Mouse (Mus musculus) intestine, postnatal 0 days (tissue): Measurements from ENCODE around the gene Aars2. TPM values are rescaled to one million over a fixed set of nuclear protein-coding genes. Genes with fewer than 3 reads are reported as not detected.

Source experiments
- ATAC-seq: fragments of 200-750 bp; cut with Nextera tagmentation; 2 replicates; pipeline ENCODE4 v1.8.0; 2017; ENCODE audit warnings: mild to moderate bottlenecking, moderate TSS enrichment, moderate library complexity
- H3K27ac ChIP-seq: fragments of 300-500 bp; sonication (generic); 2 replicates; pipeline ENCODE4 v1.5.1; 2014; ENCODE audit warnings: mild to moderate bottlenecking, low read depth, low read length, moderate library complexity
- H3K27me3 ChIP-seq: fragments of 300-500 bp; sonication (generic); replicated peaks from 2 replicates; pipeline ENCODE4 v1.6.1; 2014; ENCODE audit warnings: low read length, mixed read lengths; ENCODE audit not compliant: control insufficient read depth, insufficient read depth
- H3K36me3 ChIP-seq: fragments of 300-500 bp; sonication (generic); 2 replicates; pipeline ENCODE4 v1.6.1; 2014; ENCODE audit warnings: mild to moderate bottlenecking, moderate library complexity; ENCODE audit not compliant: control insufficient read depth, insufficient read depth
- H3K4me1 ChIP-seq: fragments of 300-500 bp; sonication (generic); replicated peaks from 2 replicates; pipeline ENCODE4 v1.6.1; 2014; ENCODE audit warnings: antibody characterized with exemption, low read length, mixed read lengths; ENCODE audit not compliant: control insufficient read depth, insufficient read depth
- H3K4me2 ChIP-seq: fragments of 300-500 bp; sonication (generic); replicated peaks from 2 replicates; pipeline ENCODE4 v1.6.1; 2014; ENCODE audit warnings: low read depth, mild to moderate bottlenecking, moderate library complexity
- H3K4me3 ChIP-seq: fragments of 300-500 bp; sonication (generic); 2 replicates; pipeline ENCODE4 v1.5.1; 2014; ENCODE audit warnings: low read depth, low read length
- H3K9ac ChIP-seq: fragments of 300-500 bp; sonication (generic); 2 replicates; pipeline ENCODE4 v1.6.1; 2014; ENCODE audit warnings: mild to moderate bottlenecking, low read depth, low read length
- H3K9me3 ChIP-seq: fragments of 300-500 bp; sonication (generic); 2 replicates; pipeline ENCODE4 v1.6.1; 2016; ENCODE audit warnings: mixed run types; ENCODE audit not compliant: control insufficient read depth
- CTCF ChIP-seq: sonication (generic); IDR thresholded peaks from 2 replicates; pipeline ENCODE4 v1.5.1; 2016; ENCODE audit warnings: low read depth, mild to moderate bottlenecking, control low read depth, antibody characterized with exemption, moderate library complexity
- WGBS: fragments of 180-500 bp; shearing (Covaris S2); extraction: QIAGEN DNeasy Blood & Tissue Kit; methylation state at CpG from one replicate; pipeline ENCODE4 v1.1.7; 2014; 5-methylcytosine and 5-hydroxymethylcytosine counted together
- polyA plus RNA-seq: library from polyadenylated mRNA; unstranded; fragments of >200 nt; fragmentation: Nextera tagmentation; extraction: Ambion mirVana; gene quantifications from 2 replicates; pipeline ENCODE4 v1.2.1, GENCODE M21; 2015

Aars2 gene
- polyA plus RNA-seq, 1 experiment from 2014 or later, result 4.0 TPM

- Histone ChIP-seq H3K36me3 (peaks cover 8% of the 10 kb centered on the region; the same call in 1 of the 2 replicates), H3K4me3 (no peak overlapping the region), H3K4me1 (no peaks in the 10 kb centered on the region), H3K9me3 (no peaks in the 10 kb centered on the region), H3K27ac (no peak overlapping the region), H3K27me3 (no peaks in the 10 kb centered on the region), H3K9ac (no peak overlapping the region), H3K4me2 (peak overlapping the region; percentile 50; the same call in 1 of the 2 replicates)
- no peak for TF ChIP-seq CTCF
- WGBS, result 74% methylated on average over 6 of the region's 6 CpGs
- no peak for ATAC-seq
These were observed 638 bp upstream of the Aars2 start for GRCm38 (mm10) chr17:45505941-45506465.

GRCm38 (mm10) chr17:45510871-45511270, 4.2 kb downstream of the Aars2 start:
- Histone ChIP-seq H3K9me3 (no peaks in the 10 kb centered on the region), H3K36me3 (peaks cover 10% of the 10 kb centered on the region; the same call in 1 of the 2 replicates), H3K27me3 (no peaks in the 10 kb centered on the region), H3K27ac (no peak overlapping the region), H3K4me3 (no peak overlapping the region), H3K9ac (no peak overlapping the region), H3K4me1 (no peaks in the 10 kb centered on the region), H3K4me2 (no peak overlapping the region)
- WGBS, result 84% methylated on average over 4 of the region's 4 CpGs
- TF ChIP-seq CTCF, result no peak
- ATAC-seq, result no peak

DNA sequence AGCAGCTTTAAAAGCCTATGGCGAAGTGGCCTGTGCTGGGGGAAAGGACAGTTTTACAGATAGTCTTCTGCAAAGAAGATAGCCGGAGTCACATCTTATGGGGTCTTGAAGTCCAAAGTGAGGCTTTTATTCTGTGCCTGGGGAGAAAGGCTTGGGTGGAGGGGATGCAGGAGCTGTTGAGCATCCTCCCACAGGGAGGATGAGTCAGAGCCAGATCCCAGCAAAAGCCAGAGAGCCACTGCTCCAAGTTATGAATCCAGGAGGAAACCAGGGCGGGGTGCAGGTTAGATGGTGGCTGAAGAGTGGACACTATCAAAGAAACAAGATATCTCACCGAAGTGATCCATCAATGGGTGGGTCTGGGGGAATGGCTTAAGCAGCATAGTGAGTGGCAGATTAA, 5.1 kb downstream of the Aars2 start:
- peaks cover 12% of the 10 kb centered on the region; the same call in 1 of the 2 replicates for H3K36me3 ChIP-seq
- H3K4me2 ChIP-seq, result no peak overlapping the region
- no peak for ATAC-seq
- WGBS, result 91% methylated on average over 4 of the region's 4 CpGs
- no peak for TF ChIP-seq CTCF
- no peak overlapping the region for H3K4me3 ChIP-seq
- no peak overlapping the region for H3K9ac ChIP-seq
- H3K27me3 ChIP-seq, result no peaks in the 10 kb centered on the region
- H3K9me3 ChIP-seq, result no peaks in the 10 kb centered on the region
- no peak overlapping the region for H3K27ac ChIP-seq
- no peaks in the 10 kb centered on the region for H3K4me1 ChIP-seq

DNA sequence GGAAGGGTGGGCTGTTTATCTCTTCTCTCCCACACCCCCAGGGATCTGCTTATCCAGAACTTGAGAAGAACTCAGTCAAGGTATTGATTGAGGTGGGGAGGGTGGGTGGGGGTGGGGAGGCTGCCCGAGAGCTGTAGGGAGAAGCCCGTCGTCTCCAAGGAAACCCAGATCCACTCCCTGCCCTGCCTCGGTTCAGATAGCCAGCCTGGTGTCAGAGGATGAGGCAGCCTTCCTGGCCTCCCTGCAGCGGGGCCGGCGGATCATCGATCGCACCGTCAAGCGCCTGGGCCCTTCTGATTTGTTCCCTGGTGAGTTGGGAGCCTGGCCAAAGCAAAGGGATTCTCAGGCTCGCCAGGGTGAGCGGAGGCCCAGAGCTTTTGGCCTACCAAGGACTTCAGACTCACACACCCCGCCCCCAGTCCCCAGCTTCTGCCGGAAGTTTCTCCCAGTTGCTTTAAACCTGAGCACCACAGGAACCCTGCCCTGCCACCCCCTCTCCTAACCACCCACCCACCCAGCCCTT, 8.6 kb downstream of the Aars2 start:
- ATAC-seq, result peak; percentile 35; the same call in 1 of the 2 replicates
- Histone ChIP-seq H3K36me3 (peaks cover 16% of the 10 kb centered on the region; the same call in 1 of the 2 replicates), H3K4me3 (no peak overlapping the region), H3K9me3 (no peaks in the 10 kb centered on the region), H3K4me2 (no peak overlapping the region), H3K4me1 (no peaks in the 10 kb centered on the region), H3K27me3 (no peaks in the 10 kb centered on the region), H3K9ac (no peak overlapping the region), H3K27ac (no peak overlapping the region)
- WGBS, result 54% methylated on average over 15 of the region's 15 CpGs
- TF ChIP-seq CTCF, result no peak

- 82% methylated on average over 10 of the region's 10 CpGs for WGBS
- Histone ChIP-seq H3K27me3 (no peaks in the 10 kb centered on the region), H3K9me3 (no peaks in the 10 kb centered on the region), H3K4me2 (no peak overlapping the region), H3K4me3 (no peak overlapping the region), H3K4me1 (no peaks in the 10 kb centered on the region), H3K9ac (no peak overlapping the region), H3K27ac (no peak overlapping the region), H3K36me3 (peaks cover 16% of the 10 kb centered on the region; the same call in 1 of the 2 replicates)
- no peak for TF ChIP-seq CTCF
- no peak for ATAC-seq
These were observed 9.2 kb downstream of the Aars2 start for GRCm38 (mm10) chr17:45515806-45516205.

- peak; percentile 23; the same call in 1 of the 2 replicates for ATAC-seq
- 47% methylated on average over 8 of the region's 8 CpGs for WGBS
- Histone ChIP-seq H3K4me3 (no peak overlapping the region), H3K4me2 (no peak overlapping the region), H3K27ac (no peak overlapping the region), H3K4me1 (no peaks in the 10 kb centered on the region), H3K27me3 (no peaks in the 10 kb centered on the region), H3K36me3 (peaks cover 16% of the 10 kb centered on the region; the same call in 1 of the 2 replicates), H3K9ac (no peak overlapping the region), H3K9me3 (no peaks in the 10 kb centered on the region)
- peak; percentile 90 for TF ChIP-seq CTCF
These were observed 9.8 kb downstream of the Aars2 start for GRCm38 (mm10) chr17:45516488-45516887.
